Mouse (Mus musculus) liver, postnatal 0 days (tissue): ENCODE results near the gene Mrps18a.

Source experiments
- CTCF ChIP-seq: sonication (generic); IDR thresholded peaks from 2 replicates; pipeline ENCODE4 v1.5.1; 2016; ENCODE audit warnings: antibody characterized with exemption, low read depth
- EP300 ChIP-seq: IDR thresholded peaks from 2 replicates; pipeline ENCODE4 v1.6.1; 2016; ENCODE audit warnings: antibody characterized with exemption, low read depth, mild to moderate bottlenecking

- no peak for TF ChIP-seq CTCF
- no peak for TF ChIP-seq EP300
These were observed 8.1 kb upstream of the Mrps18a start for GRCm38 (mm10) chr17:46102608-46103159.
